Mouse (Mus musculus) ES-E14 (cell line): ENCODE measurements around the gene Erc2.

Experiments used
- HCFC1 ChIP-seq: IDR thresholded peaks from 2 replicates; pipeline ENCODE4 v1.6.1; 2012; ENCODE audit warnings: low read length, inconsistent platforms, borderline replicate concordance; ENCODE audit not compliant: insufficient read depth
- MAFK ChIP-seq: IDR thresholded peaks from 2 replicates; pipeline ENCODE4 v1.6.1; 2014; ENCODE audit warnings: mild to moderate bottlenecking, low read depth, low read length, inconsistent platforms; ENCODE audit not compliant: insufficient read depth

DNA sequence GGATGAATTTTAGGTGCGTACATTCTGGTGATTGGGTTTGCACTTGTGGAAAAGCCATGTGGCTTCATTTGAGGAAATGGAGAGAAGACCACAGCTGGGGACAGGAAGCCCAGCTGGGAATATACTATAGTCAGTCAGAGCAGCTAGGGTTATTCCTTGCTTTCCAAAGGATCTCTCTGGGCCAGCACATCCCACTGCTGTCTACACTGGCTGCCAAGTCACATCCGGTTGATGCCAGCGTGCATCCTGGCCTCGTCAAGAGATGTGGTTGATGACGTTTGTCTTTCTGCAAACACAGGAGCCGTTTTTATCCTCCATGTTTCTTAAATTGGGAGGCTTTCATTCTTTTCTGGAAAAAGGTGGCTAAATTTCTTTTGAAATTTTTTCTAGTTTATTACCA is 603.3 kb downstream of the Erc2 start:
- TF ChIP-seq MAFK (no peak), HCFC1 (no peak)
